Mouse (Mus musculus): ENCODE measurements around the gene Parp14. TPM values are rescaled to one million over a fixed set of nuclear protein-coding genes. Genes with fewer than 3 reads are reported as not detected.
"Not testable (repeated sequence)": the region's sequence is repeated elsewhere in the genome, so short reads cannot be mapped to it uniquely, and the experiment has no call there.

Gene Parp14
- polyA plus RNA-seq, 1 experiment from 2014 or later: 0.66 TPM

DNA sequence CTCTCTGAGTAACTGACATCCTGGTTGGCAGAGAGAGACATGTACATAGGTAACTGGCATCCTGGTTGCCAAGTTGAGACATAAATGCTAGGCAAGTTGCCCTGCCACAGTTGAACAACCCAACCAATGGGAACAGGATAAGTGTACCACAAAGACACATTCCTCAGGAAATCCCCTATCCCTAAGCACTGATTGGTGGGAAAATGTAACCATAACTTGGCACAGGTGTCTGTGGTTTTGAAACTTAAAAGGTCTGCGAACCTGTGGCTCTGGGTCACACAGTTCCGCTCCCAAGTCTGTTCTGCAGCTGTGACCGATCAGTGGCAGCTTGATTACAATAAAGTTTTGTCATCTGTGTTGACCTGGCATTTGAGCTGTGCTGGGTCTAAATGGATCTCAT is 34.0 kb upstream of the Parp14 start:
- DNase-seq (ENCODE audit: low spot score): no peak
- Histone ChIP-seq H3K4me1 (replicated peaks; ENCODE audit: control insufficient read depth, insufficient read depth, low read length) (no peaks in the 10 kb centered on the region), H3K9me3 (ENCODE audit: control insufficient read depth, low read length) (no peaks in the 10 kb centered on the region), H3K4me3 (replicated peaks; ENCODE audit: low read length) (no peak overlapping the region), H3K4me2 (replicated peaks) (no peak overlapping the region), H3K36me3 (replicated peaks; ENCODE audit: control insufficient read depth, insufficient read depth) (no peaks in the 10 kb centered on the region), H3K27ac (no peak overlapping the region), H3K27me3 (ENCODE audit: control insufficient read depth, insufficient read depth, low read length) (no peaks in the 10 kb centered on the region), H3K9ac (no peak overlapping the region)
- 94% methylated on average over 3 of the region's 3 CpGs for WGBS
- no peak for ATAC-seq (ENCODE audit: low FRiP score)

DNA sequence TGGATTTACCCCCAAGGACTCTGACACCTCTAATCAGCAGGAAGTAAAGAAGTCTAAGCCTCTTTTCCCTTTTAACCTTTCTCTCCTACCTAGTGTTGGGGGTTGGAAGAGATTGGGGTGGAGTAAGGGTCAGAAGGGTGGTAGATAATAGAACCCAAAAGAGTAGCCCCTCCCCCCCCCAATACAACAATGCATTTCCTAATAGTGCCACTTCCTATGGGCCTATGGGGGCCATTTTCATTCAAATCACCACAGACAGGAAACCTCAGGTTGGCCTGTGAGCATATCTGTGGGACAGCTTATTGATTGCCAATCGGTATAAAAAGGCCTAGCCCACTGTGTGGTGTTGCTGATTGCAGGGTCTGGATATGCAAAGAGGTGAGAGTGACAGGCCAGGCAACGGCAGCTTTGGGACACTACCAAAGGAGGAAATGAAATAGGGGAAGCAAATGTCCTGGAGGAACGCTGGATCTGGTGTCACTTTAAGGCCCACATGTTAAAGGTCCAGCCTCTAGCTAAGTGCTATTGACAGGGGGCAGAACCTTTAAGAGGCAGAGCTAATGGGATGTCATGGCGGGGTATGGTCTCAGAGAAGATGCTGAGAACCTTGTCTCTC is 32.9 kb upstream of the Parp14 start:
- Histone ChIP-seq H3K9me3 (ENCODE audit: control insufficient read depth, low read length) (no peaks in the 10 kb centered on the region), H3K4me1 (replicated peaks; ENCODE audit: control insufficient read depth, insufficient read depth, low read length) (no peaks in the 10 kb centered on the region), H3K27me3 (ENCODE audit: control insufficient read depth, insufficient read depth, low read length) (no peaks in the 10 kb centered on the region), H3K4me3 (replicated peaks; ENCODE audit: low read length) (no peak overlapping the region), H3K9ac (no peak overlapping the region), H3K36me3 (replicated peaks; ENCODE audit: control insufficient read depth, insufficient read depth) (no peaks in the 10 kb centered on the region), H3K4me2 (replicated peaks) (no peak overlapping the region), H3K27ac (no peak overlapping the region)
- DNase-seq (ENCODE audit: low spot score) (no peak), ATAC-seq (ENCODE audit: low FRiP score) (no peak)
- WGBS: 76% methylated on average over 4 of the region's 4 CpGs

DNA sequence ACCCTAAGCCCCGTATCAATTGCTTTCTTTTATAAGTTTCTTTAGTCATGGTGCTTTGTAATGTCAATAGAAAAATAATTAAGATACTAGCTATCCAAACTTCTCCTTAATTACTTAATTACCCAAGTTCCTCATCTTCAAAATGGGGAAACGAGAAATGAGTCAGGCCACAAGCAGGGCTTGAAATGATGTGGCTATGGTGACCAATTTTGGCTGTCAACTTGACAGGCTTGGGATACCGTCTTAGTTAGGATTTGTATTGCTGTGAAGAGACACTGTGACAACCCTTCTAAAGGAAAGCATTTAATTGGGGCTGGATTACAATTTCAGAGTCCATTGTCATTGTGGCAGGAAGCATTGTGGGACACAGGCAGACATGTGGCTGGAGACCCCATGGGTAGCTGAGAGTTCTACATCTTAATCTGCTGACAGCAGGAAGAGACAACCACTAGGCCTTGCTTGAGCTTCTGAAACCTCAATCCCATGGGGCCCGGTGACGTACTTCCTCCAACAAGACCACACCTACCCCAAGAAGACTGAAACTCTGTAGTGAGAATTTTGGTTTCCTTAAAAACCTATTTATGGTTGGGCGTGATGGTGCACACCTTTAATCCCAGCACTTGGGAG is 31.8 kb upstream of the Parp14 start:
- Histone ChIP-seq H3K9me3 (ENCODE audit: control insufficient read depth, low read length) (no peaks in the 10 kb centered on the region), H3K27me3 (ENCODE audit: control insufficient read depth, insufficient read depth, low read length) (no peaks in the 10 kb centered on the region), H3K4me1 (replicated peaks; ENCODE audit: control insufficient read depth, insufficient read depth, low read length) (no peaks in the 10 kb centered on the region), H3K4me2 (replicated peaks) (no peak overlapping the region), H3K4me3 (replicated peaks; ENCODE audit: low read length) (no peak overlapping the region), H3K9ac (no peak overlapping the region), H3K36me3 (replicated peaks; ENCODE audit: control insufficient read depth, insufficient read depth) (no peaks in the 10 kb centered on the region), H3K27ac (no peak overlapping the region)
- DNase-seq (ENCODE audit: low spot score) (no peak), ATAC-seq (ENCODE audit: low FRiP score) (no peak)
- 85% methylated on average over 6 of the region's 6 CpGs for WGBS

DNA sequence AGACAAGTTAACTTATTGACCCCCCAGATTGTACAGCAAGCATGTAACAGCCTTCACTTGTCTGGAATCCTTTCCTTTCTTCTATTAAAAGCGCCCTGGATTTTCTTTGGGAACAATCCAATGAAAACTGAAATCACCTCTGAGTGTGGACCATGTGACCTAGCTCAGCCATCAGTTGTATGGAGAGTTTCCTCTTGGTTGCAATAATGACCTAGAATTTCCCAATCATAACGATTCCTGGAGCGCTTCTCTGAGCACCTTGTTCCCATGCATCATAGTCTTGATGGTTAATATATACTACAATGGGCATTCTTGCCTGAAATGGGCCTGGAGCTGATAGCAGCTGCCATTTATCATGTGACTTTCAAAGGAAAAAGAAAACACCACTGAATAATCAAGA is 29.2 kb upstream of the Parp14 start:
- H3K36me3 ChIP-seq (replicated peaks; ENCODE audit: control insufficient read depth, insufficient read depth): no peaks in the 10 kb centered on the region
- no peaks in the 10 kb centered on the region for H3K27me3 ChIP-seq (ENCODE audit: control insufficient read depth, insufficient read depth, low read length)
- no peak overlapping the region for H3K27ac ChIP-seq
- no peak overlapping the region for H3K4me2 ChIP-seq (replicated peaks)
- H3K9ac ChIP-seq: no peak overlapping the region
- WGBS: 86% methylated on average over 3 of the region's 3 CpGs
- no peak overlapping the region for H3K4me3 ChIP-seq (replicated peaks; ENCODE audit: low read length)
- no peak for DNase-seq (ENCODE audit: low spot score)
- no peak for ATAC-seq (ENCODE audit: low FRiP score)
- H3K4me1 ChIP-seq (replicated peaks; ENCODE audit: control insufficient read depth, insufficient read depth, low read length): no peaks in the 10 kb centered on the region
- H3K9me3 ChIP-seq (ENCODE audit: control insufficient read depth, low read length): peaks cover 5% of the 10 kb centered on the region; the same call in 1 of the 2 replicates

DNA sequence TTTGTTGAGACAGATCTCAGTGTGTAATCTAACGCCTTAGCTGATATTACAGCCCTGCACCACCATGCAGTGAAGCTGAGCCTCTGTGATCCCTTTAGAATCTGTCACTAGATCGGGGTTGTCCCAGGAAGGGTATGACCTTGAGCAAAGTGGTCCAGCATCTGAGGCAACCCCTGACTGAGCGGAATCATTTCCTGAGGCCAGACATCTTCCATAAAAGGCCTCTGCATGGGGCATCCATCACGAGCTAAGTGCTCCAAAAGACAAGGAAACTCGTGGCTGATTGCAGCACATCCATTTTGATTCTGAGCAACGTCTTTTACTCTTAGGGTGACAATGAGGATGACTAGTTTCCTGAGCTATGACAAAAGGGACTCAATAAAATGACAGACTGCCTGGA is 23.7 kb upstream of the Parp14 start:
- H3K4me1 ChIP-seq (replicated peaks; ENCODE audit: control insufficient read depth, insufficient read depth, low read length): no peaks in the 10 kb centered on the region
- peaks cover 5% of the 10 kb centered on the region; the same call in 1 of the 2 replicates for H3K9me3 ChIP-seq (ENCODE audit: control insufficient read depth, low read length)
- H3K4me2 ChIP-seq (replicated peaks): no peak overlapping the region
- H3K4me3 ChIP-seq (replicated peaks; ENCODE audit: low read length): no peak overlapping the region
- DNase-seq (ENCODE audit: low spot score) (no peak), ATAC-seq (ENCODE audit: low FRiP score) (no peak)
- no peak overlapping the region for H3K9ac ChIP-seq
- WGBS: 57% methylated on average over 6 of the region's 6 CpGs
- H3K27ac ChIP-seq: no peak overlapping the region
- H3K36me3 ChIP-seq (replicated peaks; ENCODE audit: control insufficient read depth, insufficient read depth): no peaks in the 10 kb centered on the region
- no peaks in the 10 kb centered on the region for H3K27me3 ChIP-seq (ENCODE audit: control insufficient read depth, insufficient read depth, low read length)

DNA sequence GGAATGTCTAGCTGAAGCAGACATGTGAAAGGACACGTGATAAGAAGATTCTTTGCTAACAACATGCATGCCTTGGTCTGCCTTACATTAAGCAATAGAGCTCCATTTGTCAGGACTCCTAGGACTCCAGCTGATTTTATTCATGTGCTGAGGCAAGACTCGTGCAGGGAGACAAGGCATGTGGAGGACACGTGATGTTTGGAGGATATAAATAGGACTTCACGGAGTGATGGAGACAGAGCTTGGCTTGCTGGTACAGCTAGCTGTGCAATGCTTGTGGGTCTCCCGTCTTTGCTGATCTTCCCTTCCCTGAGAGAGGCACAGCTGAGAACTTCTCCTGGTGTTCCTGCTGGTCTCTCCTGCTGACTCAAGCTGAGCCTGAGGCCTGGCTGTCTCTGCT is 20.3 kb upstream of the Parp14 start:
- WGBS: 79% methylated on average over 5 of the region's 5 CpGs
- not testable (repeated sequence) for H3K27me3 ChIP-seq (ENCODE audit: control insufficient read depth, insufficient read depth, low read length); H3K4me2 ChIP-seq (replicated peaks); H3K27ac ChIP-seq; ATAC-seq (ENCODE audit: low FRiP score); H3K9ac ChIP-seq; H3K4me3 ChIP-seq (replicated peaks; ENCODE audit: low read length); DNase-seq (ENCODE audit: low spot score); H3K4me1 ChIP-seq (replicated peaks; ENCODE audit: control insufficient read depth, insufficient read depth, low read length); H3K9me3 ChIP-seq (ENCODE audit: control insufficient read depth, low read length); H3K36me3 ChIP-seq (replicated peaks; ENCODE audit: control insufficient read depth, insufficient read depth)

DNA sequence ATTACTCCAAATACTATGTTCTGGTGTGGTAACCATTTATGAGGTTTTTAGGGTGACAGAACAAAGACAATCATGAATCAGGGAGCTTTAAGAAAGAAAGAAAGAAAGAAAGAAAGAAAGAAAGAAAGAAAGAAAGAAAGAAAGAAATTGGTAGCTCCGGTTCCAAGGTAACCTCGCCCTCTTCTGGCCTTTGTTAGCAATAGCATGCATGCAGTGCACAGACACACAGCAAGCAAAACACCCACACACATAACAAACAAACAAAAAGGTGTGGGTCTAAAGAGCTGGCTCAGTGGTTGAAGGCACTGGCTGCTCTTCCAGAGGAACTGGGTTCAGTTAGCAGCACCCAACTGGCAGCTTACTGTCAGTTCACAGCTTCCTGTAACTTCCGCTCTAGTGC is 19.3 kb upstream of the Parp14 start:
- Histone ChIP-seq H3K9ac (no peak overlapping the region), H3K27me3 (ENCODE audit: control insufficient read depth, insufficient read depth, low read length) (no peaks in the 10 kb centered on the region), H3K4me2 (replicated peaks) (no peak overlapping the region), H3K27ac (no peak overlapping the region), H3K4me3 (replicated peaks; ENCODE audit: low read length) (no peak overlapping the region), H3K36me3 (replicated peaks; ENCODE audit: control insufficient read depth, insufficient read depth) (no peaks in the 10 kb centered on the region), H3K4me1 (replicated peaks; ENCODE audit: control insufficient read depth, insufficient read depth, low read length) (no peaks in the 10 kb centered on the region), H3K9me3 (ENCODE audit: control insufficient read depth, low read length) (no peaks in the 10 kb centered on the region)
- DNase-seq (ENCODE audit: low spot score) (no peak), ATAC-seq (ENCODE audit: low FRiP score) (no peak)
- 69% methylated on average over 3 of the region's 3 CpGs for WGBS

DNA sequence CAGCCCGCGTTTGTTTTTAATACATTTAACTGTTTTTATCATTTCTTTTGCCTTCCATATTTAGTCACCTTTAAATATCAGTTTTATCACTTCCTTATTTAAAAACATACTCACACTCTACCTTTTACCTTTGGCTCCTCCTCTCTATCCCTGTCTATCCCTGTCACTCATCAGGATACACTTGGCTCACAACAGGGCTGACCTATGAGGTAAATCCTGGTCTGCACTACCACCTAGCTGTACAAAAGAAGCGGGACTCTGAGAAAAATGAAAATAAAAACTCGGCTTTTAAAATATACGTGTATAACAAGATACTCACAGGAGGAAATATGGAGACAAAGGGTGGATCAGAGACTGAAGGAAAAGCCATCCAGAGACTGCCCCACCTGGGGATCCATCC is 17.6 kb upstream of the Parp14 start:
- WGBS: 91% methylated on average over 5 of the region's 5 CpGs
- DNase-seq (ENCODE audit: low spot score) (no peak), ATAC-seq (ENCODE audit: low FRiP score) (no peak)
- Histone ChIP-seq H3K36me3 (replicated peaks; ENCODE audit: control insufficient read depth, insufficient read depth) (no peaks in the 10 kb centered on the region), H3K27ac (no peak overlapping the region), H3K9ac (no peak overlapping the region), H3K27me3 (ENCODE audit: control insufficient read depth, insufficient read depth, low read length) (no peaks in the 10 kb centered on the region), H3K4me3 (replicated peaks; ENCODE audit: low read length) (no peak overlapping the region), H3K9me3 (ENCODE audit: control insufficient read depth, low read length) (no peaks in the 10 kb centered on the region), H3K4me2 (replicated peaks) (no peak overlapping the region), H3K4me1 (replicated peaks; ENCODE audit: control insufficient read depth, insufficient read depth, low read length) (no peaks in the 10 kb centered on the region)

DNA sequence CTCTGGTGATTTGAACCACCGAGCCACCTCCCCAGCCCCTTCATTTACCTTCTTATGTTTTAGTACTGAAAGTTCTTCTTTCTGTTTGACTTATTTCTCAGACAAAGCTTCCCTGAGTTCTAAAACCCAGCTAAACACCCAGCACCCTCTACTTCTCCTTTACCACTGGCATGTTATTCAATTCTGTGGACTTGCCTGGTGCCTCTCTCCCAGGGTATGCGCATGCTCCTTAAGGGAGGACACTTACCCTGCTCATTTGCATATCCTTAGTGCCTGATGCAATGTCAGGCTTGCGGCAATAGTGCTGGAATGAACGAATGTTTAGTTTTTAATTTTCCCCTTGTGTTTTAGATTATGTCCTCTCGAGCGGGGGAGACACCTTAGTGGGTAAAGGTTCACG is 16.8 kb upstream of the Parp14 start:
- Histone ChIP-seq H3K4me2 (replicated peaks) (no peak overlapping the region), H3K9me3 (ENCODE audit: control insufficient read depth, low read length) (no peaks in the 10 kb centered on the region), H3K4me3 (replicated peaks; ENCODE audit: low read length) (no peak overlapping the region), H3K27me3 (ENCODE audit: control insufficient read depth, insufficient read depth, low read length) (no peaks in the 10 kb centered on the region), H3K9ac (no peak overlapping the region), H3K36me3 (replicated peaks; ENCODE audit: control insufficient read depth, insufficient read depth) (no peaks in the 10 kb centered on the region), H3K4me1 (replicated peaks; ENCODE audit: control insufficient read depth, insufficient read depth, low read length) (no peaks in the 10 kb centered on the region), H3K27ac (no peak overlapping the region)
- no peak for ATAC-seq (ENCODE audit: low FRiP score)
- 83% methylated on average over 7 of the region's 7 CpGs for WGBS
- no peak for DNase-seq (ENCODE audit: low spot score)

DNA sequence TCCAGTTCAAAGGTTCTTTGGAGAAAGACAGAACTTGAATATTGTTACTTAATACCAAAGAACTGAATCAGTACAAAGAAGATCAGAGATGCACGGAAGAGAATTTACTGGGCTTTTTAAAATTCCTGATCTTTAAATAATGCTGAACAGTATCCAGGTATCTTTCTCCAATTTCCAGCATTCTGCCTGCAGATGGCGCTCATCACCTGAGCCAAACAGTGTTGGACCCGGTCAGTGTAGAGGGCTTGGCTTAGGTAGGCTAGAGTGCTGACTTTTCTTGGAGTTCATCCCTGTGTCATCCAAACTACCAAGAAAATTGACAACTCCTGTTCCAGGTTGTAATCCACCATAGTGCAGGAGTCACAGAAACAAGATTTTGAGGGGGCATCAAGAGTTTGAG is 3.1 kb upstream of the Parp14 start:
- H3K36me3 ChIP-seq (replicated peaks; ENCODE audit: control insufficient read depth, insufficient read depth): no peaks in the 10 kb centered on the region
- WGBS: 35% methylated on average over 3 of the region's 3 CpGs
- peaks cover 3% of the 10 kb centered on the region; the same call in 1 of the 2 replicates for H3K9me3 ChIP-seq (ENCODE audit: control insufficient read depth, low read length)
- no peak overlapping the region for H3K9ac ChIP-seq
- H3K4me1 ChIP-seq (replicated peaks; ENCODE audit: control insufficient read depth, insufficient read depth, low read length): peaks cover 14% of the 10 kb centered on the region; the same call in 1 of the 2 replicates
- no peak overlapping the region for H3K4me2 ChIP-seq (replicated peaks)
- no peak overlapping the region for H3K27ac ChIP-seq
- no peak for ATAC-seq (ENCODE audit: low FRiP score)
- peaks cover 37% of the 10 kb centered on the region for H3K27me3 ChIP-seq (ENCODE audit: control insufficient read depth, insufficient read depth, low read length)
- peak; percentile 34 for DNase-seq (ENCODE audit: low spot score)
- no peak overlapping the region for H3K4me3 ChIP-seq (replicated peaks; ENCODE audit: low read length)
